Mouse (Mus musculus) erythroblast, embryonic 14.5 days (primary cell): ENCODE measurements around the gene Ces1e. TPM values are rescaled to one million over a fixed set of nuclear protein-coding genes. Genes with fewer than 3 reads are reported as not detected.
"Not testable (repeated sequence)": the region's sequence is repeated elsewhere in the genome, so short reads cannot be mapped to it uniquely, and the experiment has no call there.

Experiments
- H3K27me3 ChIP-seq: 2 replicates; pipeline ENCODE4 v1.6.1; 2012; ENCODE audit warnings: inconsistent platforms; ENCODE audit not compliant: control insufficient read depth
- H3K36me3 ChIP-seq: 2 replicates; pipeline ENCODE4 v1.6.1; 2012; ENCODE audit warnings: mild to moderate bottlenecking, inconsistent platforms; ENCODE audit not compliant: control insufficient read depth
- H3K4me1 ChIP-seq: 2 replicates; pipeline ENCODE4 v1.6.1; 2012; ENCODE audit warnings: inconsistent platforms; ENCODE audit not compliant: control insufficient read depth
- H3K4me3 ChIP-seq: replicated peaks from 2 replicates; pipeline ENCODE3; 2012; ENCODE audit warnings: moderate library complexity, mild to moderate bottlenecking, inconsistent platforms
- H3K9me3 ChIP-seq: 2 replicates; pipeline ENCODE4 v1.6.1; 2012; ENCODE audit warnings: low read length, inconsistent platforms, mixed read lengths; ENCODE audit not compliant: control insufficient read depth
- GATA1 ChIP-seq: IDR thresholded peaks from 2 replicates; pipeline ENCODE4 v1.6.1; 2012; ENCODE audit warnings: low read length, inconsistent platforms, mixed read lengths
- TAL1 ChIP-seq: IDR thresholded peaks from 3 replicates; pipeline ENCODE4 v1.6.1; 2012; ENCODE audit warnings: low read length, inconsistent platforms, mixed read lengths
- polyA plus RNA-seq: library from polyadenylated mRNA; stranded (reverse); fragments of >175 nt; gene quantifications from 2 replicates; pipeline ENCODE4 v1.2.3, GENCODE M21; 2012

Gene Ces1e
- polyA plus RNA-seq, 1 experiment = not detected

DNA sequence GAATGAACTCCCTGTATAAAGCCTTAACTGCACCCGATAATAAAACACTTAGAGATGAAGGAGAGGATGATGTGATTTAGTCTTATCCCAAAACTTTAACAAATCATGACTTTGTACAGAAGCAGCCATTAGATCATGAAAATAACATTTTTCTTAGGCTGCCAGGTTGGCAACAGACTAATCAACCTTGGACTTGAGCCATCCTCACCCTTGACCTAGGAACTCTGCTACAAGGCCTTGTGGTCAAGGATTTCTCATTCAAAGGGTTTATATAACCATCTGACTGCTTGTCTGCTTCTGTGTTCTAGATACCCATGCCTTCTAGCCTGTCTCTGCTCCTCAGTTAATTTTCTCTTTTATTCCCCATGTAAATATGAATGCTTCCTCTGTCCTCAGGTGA, 5.3 kb upstream of the Ces1e start:
- Histone ChIP-seq H3K36me3 (no peaks in the 10 kb centered on the region), H3K4me1 (no peaks in the 10 kb centered on the region), H3K27me3 (no peaks in the 10 kb centered on the region), H3K9me3 (peaks cover 2% of the 10 kb centered on the region; the same call in 1 of the 2 replicates), H3K4me3 (no peak overlapping the region)
- TF ChIP-seq TAL1 (no peak), GATA1 (no peak)

DNA sequence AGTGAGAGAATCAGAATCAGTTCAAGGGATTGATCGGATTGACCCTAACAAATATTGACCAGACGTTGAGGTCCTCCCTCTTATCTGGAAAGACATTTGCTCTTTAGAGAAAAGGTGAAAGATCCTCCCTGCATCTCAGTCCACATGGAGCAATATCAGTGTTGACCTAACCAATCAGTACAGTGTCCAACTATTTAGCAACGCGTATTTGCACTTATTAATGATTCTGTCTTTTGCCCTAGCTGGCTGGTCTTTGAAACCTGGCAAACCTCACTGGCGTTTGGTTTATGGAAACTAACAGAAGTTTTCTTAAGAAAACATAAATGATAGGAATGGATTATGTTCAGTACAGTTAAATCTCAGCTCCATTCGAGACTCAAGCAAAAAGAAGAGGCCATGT, 4.6 kb upstream of the Ces1e start:
- Histone ChIP-seq H3K4me3 (no peak overlapping the region), H3K27me3 (no peaks in the 10 kb centered on the region), H3K36me3 (no peaks in the 10 kb centered on the region), H3K4me1 (no peaks in the 10 kb centered on the region), H3K9me3 (peaks cover 2% of the 10 kb centered on the region; the same call in 1 of the 2 replicates)
- no peak for TF ChIP-seq TAL1
- TF ChIP-seq GATA1 = no peak

DNA sequence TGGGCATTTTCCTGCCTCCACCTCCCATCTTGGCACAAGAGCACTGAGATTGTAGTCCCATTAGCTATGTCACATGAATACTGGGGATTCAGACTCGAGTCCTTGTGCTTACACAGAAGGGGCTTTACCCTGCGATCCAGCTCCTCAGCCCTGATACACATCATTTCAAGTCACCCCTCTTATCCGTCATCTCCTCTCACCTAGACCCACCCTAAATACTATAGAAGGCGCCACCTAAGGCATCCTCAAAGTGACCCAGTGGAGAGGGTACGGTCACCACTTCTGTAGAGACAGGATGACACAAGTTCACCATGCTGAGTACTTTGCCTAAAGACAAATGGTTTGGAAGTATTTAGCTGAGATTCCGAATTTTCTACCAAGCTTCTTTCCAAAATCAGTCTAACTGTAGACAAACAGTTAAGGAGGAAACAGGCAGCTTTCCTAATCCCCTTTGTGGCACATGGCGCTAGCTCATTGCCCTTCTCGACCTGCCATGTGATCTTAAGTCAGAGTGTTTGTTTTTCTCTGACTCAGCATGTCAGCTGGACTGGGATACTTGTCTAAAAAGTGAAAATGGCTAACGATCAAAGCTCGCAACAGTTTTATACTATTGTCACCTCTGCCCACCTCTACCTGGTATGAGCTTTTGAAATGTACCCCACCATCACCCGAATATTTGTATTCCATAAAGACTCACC, 597 bp downstream of the Ces1e start:
- H3K4me1 ChIP-seq = no peaks in the 10 kb centered on the region
- H3K27me3 ChIP-seq = no peaks in the 10 kb centered on the region
- peaks cover under 1% of the 10 kb centered on the region; the same call in 1 of the 2 replicates for H3K9me3 ChIP-seq
- H3K36me3 ChIP-seq = no peaks in the 10 kb centered on the region
- TF ChIP-seq TAL1 (no peak), GATA1 (no peak)
- no peak overlapping the region for H3K4me3 ChIP-seq

DNA sequence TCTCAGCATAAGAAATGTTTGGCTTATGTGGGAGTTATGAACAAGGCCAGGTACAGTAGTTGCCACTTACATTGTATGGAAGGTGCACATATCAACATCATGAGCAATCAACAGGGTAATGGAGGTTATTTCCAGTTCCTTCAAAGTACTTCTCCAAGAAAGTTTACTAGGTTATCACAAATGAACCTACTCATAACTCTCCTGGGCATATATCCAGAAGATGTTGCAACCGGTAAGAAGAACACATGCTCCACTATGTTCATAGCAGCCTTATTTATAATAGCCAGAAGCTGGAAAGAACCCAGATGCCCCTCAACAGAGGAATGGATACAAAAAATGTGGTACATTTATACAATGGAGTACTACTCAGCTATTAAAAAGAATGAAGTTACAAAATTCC, 2.9 kb downstream of the Ces1e start:
- not testable (repeated sequence) for H3K36me3 ChIP-seq, H3K27me3 ChIP-seq, H3K4me3 ChIP-seq, H3K4me1 ChIP-seq, H3K9me3 ChIP-seq

DNA sequence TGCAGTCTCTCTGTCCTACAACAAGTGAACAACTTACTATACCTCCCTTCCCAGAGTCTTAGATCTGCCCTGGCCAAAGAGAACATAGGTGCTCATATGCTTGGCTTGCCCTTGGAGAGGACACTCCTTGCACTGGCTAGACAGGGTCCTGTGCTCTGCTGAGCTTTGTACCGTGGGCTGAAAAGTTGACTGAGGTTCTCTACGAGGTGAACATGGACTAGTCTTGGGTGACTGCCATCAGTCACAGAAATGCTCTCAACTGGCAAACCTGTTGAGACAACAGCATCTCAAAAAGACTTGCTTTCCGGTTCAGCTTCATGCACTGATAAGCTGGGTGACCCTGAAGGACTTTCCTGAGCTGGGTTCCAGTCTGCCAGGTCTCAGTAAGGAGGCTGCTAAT, 7.5 kb downstream of the Ces1e start:
- peaks cover 3% of the 10 kb centered on the region; the same call in 1 of the 2 replicates for H3K9me3 ChIP-seq
- no peaks in the 10 kb centered on the region for H3K27me3 ChIP-seq
- H3K36me3 ChIP-seq = no peaks in the 10 kb centered on the region
- H3K4me3 ChIP-seq = no peak overlapping the region
- no peaks in the 10 kb centered on the region for H3K4me1 ChIP-seq
- TF ChIP-seq TAL1 = no peak
- TF ChIP-seq GATA1 = no peak

DNA sequence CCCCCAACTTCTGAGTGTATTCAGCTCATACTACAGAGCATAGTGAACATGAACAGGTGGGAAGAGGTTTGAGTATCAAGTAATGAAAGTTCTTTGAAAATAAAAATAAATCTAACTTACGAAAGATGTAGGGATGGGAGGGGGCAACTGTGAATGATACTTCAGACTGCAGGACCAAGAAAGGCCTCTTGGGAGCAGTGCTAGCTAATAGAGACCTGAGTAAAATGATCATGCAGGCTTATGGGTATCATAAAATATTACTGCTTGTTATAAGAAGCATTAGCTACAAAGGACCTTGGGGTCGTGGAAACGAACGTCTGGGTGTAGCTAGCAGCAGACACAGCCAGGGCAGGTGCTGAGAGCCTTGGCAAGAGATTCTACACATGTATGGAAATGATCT, 11.6 kb downstream of the Ces1e start:
- H3K4me1 ChIP-seq = no peaks in the 10 kb centered on the region
- TF ChIP-seq TAL1 (no peak), GATA1 (no peak)
- H3K9me3 ChIP-seq = no peaks in the 10 kb centered on the region
- no peak overlapping the region for H3K4me3 ChIP-seq
- no peaks in the 10 kb centered on the region for H3K27me3 ChIP-seq
- no peaks in the 10 kb centered on the region for H3K36me3 ChIP-seq

DNA sequence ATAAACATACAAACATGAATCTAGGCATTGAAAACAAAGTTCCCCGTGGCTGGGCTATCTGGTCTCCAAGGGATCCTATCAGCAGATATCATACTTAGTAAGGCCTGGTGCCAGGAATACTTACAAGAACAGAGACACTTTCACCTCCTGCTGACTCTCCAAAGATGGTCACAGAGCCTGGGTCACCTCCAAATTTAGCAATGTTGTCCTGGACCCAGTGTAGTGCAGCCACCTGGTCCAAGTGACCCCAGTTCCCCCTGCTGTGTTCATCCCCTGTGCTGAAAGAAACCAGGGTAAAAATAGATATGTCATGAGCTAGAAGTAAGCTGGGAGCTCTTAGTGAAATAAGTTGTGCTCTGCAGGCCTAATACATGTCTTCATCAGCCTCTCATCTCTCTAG, 12.0 kb downstream of the Ces1e start:
- no peak overlapping the region for H3K4me3 ChIP-seq
- TF ChIP-seq TAL1 = no peak
- H3K36me3 ChIP-seq = no peaks in the 10 kb centered on the region
- H3K27me3 ChIP-seq = no peaks in the 10 kb centered on the region
- no peaks in the 10 kb centered on the region for H3K9me3 ChIP-seq
- H3K4me1 ChIP-seq = no peaks in the 10 kb centered on the region

DNA sequence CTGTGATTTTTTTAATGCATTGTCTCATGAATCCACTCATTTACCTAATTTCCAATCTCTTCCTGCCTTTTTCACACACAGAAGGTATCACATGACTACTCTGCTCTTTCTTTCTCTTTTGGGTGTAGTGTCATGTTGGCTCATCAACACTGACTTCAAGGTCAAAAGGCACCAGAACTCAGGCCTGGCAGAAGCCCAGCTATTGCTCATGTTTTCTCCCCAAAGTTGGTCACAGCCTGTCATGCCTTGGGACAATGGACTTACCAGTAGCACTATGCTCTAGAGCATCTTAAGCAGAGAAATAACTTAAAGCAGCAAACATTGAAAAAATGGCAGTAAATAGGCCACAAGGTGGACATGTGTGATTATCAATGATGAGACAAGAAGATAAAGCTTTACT, 18.3 kb downstream of the Ces1e start:
- no peaks in the 10 kb centered on the region for H3K9me3 ChIP-seq
- TF ChIP-seq GATA1 (no peak), TAL1 (no peak)
- H3K27me3 ChIP-seq = no peaks in the 10 kb centered on the region
- no peaks in the 10 kb centered on the region for H3K4me1 ChIP-seq
- no peak overlapping the region for H3K4me3 ChIP-seq
- no peaks in the 10 kb centered on the region for H3K36me3 ChIP-seq

DNA sequence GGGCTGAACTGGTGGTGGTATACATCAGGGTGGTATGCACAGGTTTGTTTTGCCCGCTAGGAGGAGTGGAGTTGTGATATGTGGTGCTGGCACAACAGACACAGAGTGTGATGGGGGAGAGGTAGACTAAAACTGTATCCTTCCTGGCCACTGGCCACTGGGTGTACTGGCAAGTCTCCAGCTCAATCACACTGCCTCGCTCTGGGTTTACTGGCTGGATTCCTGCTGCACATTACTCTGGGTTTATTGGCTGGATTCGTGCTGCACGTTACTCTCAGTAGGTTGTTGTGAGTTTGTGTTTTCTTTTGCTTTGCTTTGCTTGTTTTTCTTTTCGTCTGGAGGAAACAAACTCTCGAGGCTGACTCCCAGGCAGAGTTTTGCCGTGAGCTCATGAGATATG, 30.3 kb downstream of the Ces1e start:
- H3K4me1 ChIP-seq, H3K9me3 ChIP-seq, H3K4me3 ChIP-seq, H3K36me3 ChIP-seq, H3K27me3 ChIP-seq: not testable (repeated sequence)
